Mouse (Mus musculus): ENCODE data around the gene Supt5. TPM values are rescaled to one million over a fixed set of nuclear protein-coding genes. Genes with fewer than 3 reads are reported as not detected.

Supt5 gene
- total and polyA plus RNA-seq, 3 experiments: 35.5 to 111 (median 67.3) TPM

- H3K9ac ChIP-seq (ENCODE audit: insufficient read depth, low read depth): peak overlapping the region; percentile 80
- H3K4me1 ChIP-seq (ENCODE audit: control insufficient read depth in 1 of 2, insufficient read depth in 2 of 2): peaks cover 37 to 82% of the 10 kb centered on the region in 2 experiments
- H3K4me3 ChIP-seq (replicated peaks in 1 of 3; ENCODE audit: low read depth in 2 of 3, low read length in 2 of 3, poor library complexity in 1 of 3): peak overlapping the region; percentile 32 to 42 (median 34)
Observed at GRCm38 (mm10) chr7:28381017-28381790, 42.7 kb upstream of the Supt5 start.

GRCm38 (mm10) chr7:28380237-28381016 is 41.9 kb upstream of the Supt5 start, which contains the start of gene Zfp36:
Zfp36 (minus strand) TSS chr7:28380253.
- Histone ChIP-seq H3K4me2 (ENCODE audit: insufficient read depth, low read depth, poor library complexity, severe bottlenecking) (peak within 1 kb of the TSS; percentile 85), H3K36me3 (replicated peaks in 1 of 2; ENCODE audit: control insufficient read depth in 1 of 2, insufficient read depth in 1 of 2, low read length in 1 of 2) (peaks cover 9 to 20% of the 10 kb centered on the region in 2 experiments), H3K79me2 (replicated peaks; ENCODE audit: control insufficient read depth, extremely low read depth, insufficient read depth, poor library complexity, severe bottlenecking) (peaks cover 27% of the 10 kb centered on the region), H3K4me3 (replicated peaks in 1 of 3; ENCODE audit: low read depth in 2 of 3, low read length in 2 of 3, poor library complexity in 1 of 3) (peak within 1 kb of the TSS; percentile 75 to 87 (median 84)), H3K9ac (ENCODE audit: insufficient read depth, low read depth) (peak within 1 kb of the TSS; percentile 46), H3K27ac (ENCODE audit: insufficient read depth, low read depth) (peak within 1 kb of the TSS; percentile 97), H3K27me3 (replicated peaks) (no peaks in the 10 kb centered on the region), H3K4me1 (ENCODE audit: control insufficient read depth in 1 of 2, insufficient read depth in 2 of 2) (peaks cover 30 to 80% of the 10 kb centered on the region in 2 experiments), H3K9me3 (replicated peaks; ENCODE audit: low read length) (no peaks in the 10 kb centered on the region)
- DNase-seq (ENCODE audit: extremely low read depth): no peak
- dilution Hi-C loops (cut with MboI; ENCODE audit: extremely low pct_ligation_motif_present, extremely low pct_unique_long_range_greater_than_20kb, low sequenced_read_pairs) (no loop called here), in situ Hi-C loops (cut with MboI; ENCODE audit: low pct_ligation_motif_present, low pct_unique_long_range_greater_than_20kb, low sequenced_read_pairs) (no loop called here)
- TF ChIP-seq ZNF384 (IDR thresholded peaks at IDR 0.05; ENCODE audit: low read depth, low read length): peak; percentile 92
- TF ChIP-seq GABPA (IDR thresholded peaks at IDR 0.05; ENCODE audit: insufficient replicate concordance, low read depth, low read length): no peak
- TF ChIP-seq TCF12 (IDR thresholded peaks at IDR 0.05; ENCODE audit: low read depth, low read length): no peak
- 0 out of 2 replicates have a peak, but pooled peaks have one; percentile 26 for TF ChIP-seq NELFE (IDR thresholded peaks at IDR 0.05; ENCODE audit: low read depth, low read length)
- peak; percentile 16; the same call in 1 of the 2 replicates for TF ChIP-seq IRF4 (IDR thresholded peaks at IDR 0.05; ENCODE audit: low read depth, low read length)
- TF ChIP-seq ZC3H11A (IDR thresholded peaks at IDR 0.05; ENCODE audit: low read depth, low read length): no peak
- 0 out of 2 replicates have a peak, but pooled peaks have one; percentile 31 for TF ChIP-seq EP300 (IDR thresholded peaks at IDR 0.05; ENCODE audit: low read length)
- TF ChIP-seq CHD2 (IDR thresholded peaks at IDR 0.05; ENCODE audit: low read length): no peak
- no peak for TF ChIP-seq MAFK (IDR thresholded peaks at IDR 0.05; ENCODE audit: insufficient replicate concordance, low read length)
- TF ChIP-seq SIN3A (IDR thresholded peaks at IDR 0.05; ENCODE audit: low read length): 0 out of 2 replicates have a peak, but pooled peaks have one; percentile 50
- TF ChIP-seq JUN (IDR thresholded peaks at IDR 0.05; ENCODE audit: insufficient read depth, low read depth, low read length): no peak
- TF ChIP-seq UBTF (IDR thresholded peaks at IDR 0.05; ENCODE audit: low read depth, low read length): no peak
- TF ChIP-seq POLR2AphosphoS2 (IDR thresholded peaks at IDR 0.05; ENCODE audit: low read depth, low read length): no peak
- no peak for TF ChIP-seq MYC (IDR thresholded peaks at IDR 0.05; ENCODE audit: low read depth, low read length)
- TF ChIP-seq SMC3 (IDR thresholded peaks at IDR 0.05; ENCODE audit: low read depth, low read length): no peak
- peak; percentile 20; the same call in 1 of the 2 replicates for TF ChIP-seq MXI1 (IDR thresholded peaks at IDR 0.05; ENCODE audit: low read depth, low read length)

More at GRCm38 (mm10) chr7:28381017-28381790, 42.7 kb upstream of the Supt5 start:
- Histone ChIP-seq H3K9me3 (replicated peaks; ENCODE audit: low read length) (no peaks in the 10 kb centered on the region), H3K27me3 (replicated peaks) (no peaks in the 10 kb centered on the region), H3K4me2 (ENCODE audit: insufficient read depth, low read depth, poor library complexity, severe bottlenecking) (peak overlapping the region; percentile 85), H3K27ac (ENCODE audit: insufficient read depth, low read depth) (peak overlapping the region; percentile 97), H3K36me3 (replicated peaks in 1 of 2; ENCODE audit: control insufficient read depth in 1 of 2, insufficient read depth in 1 of 2, low read length in 1 of 2) (peaks cover 10 to 26% of the 10 kb centered on the region in 2 experiments), H3K79me2 (replicated peaks; ENCODE audit: control insufficient read depth, extremely low read depth, insufficient read depth, poor library complexity, severe bottlenecking) (peaks cover 26% of the 10 kb centered on the region)
- in situ Hi-C loops (cut with MboI; ENCODE audit: low pct_ligation_motif_present, low pct_unique_long_range_greater_than_20kb, low sequenced_read_pairs): no loop called here
- peak; percentile 85 for DNase-seq (ENCODE audit: extremely low read depth)
- dilution Hi-C loops (cut with MboI; ENCODE audit: extremely low pct_ligation_motif_present, extremely low pct_unique_long_range_greater_than_20kb, low sequenced_read_pairs): no loop called here
- TF ChIP-seq ZC3H11A (IDR thresholded peaks at IDR 0.05; ENCODE audit: low read depth, low read length) (no peak), BHLHE40 (IDR thresholded peaks at IDR 0.05; ENCODE audit: low read depth, low read length) (peak; percentile 100), GABPA (IDR thresholded peaks at IDR 0.05; ENCODE audit: insufficient replicate concordance, low read depth, low read length) (no peak; the same call in 1 of the 2 replicates), EP300 (IDR thresholded peaks at IDR 0.05; ENCODE audit: low read length) (0 out of 2 replicates have a peak, but pooled peaks have one; percentile 6), TBP (conservative IDR thresholded peaks at IDR 0.05; ENCODE audit: low read depth, low read length) (0 out of 2 replicates have a peak, but pooled peaks have one; percentile 19), KAT2A (IDR thresholded peaks at IDR 0.05; ENCODE audit: insufficient replicate concordance, low read length) (no peak), JUN (IDR thresholded peaks at IDR 0.05; ENCODE audit: insufficient read depth, low read depth, low read length) (no peak), IRF4 (IDR thresholded peaks at IDR 0.05; ENCODE audit: low read depth, low read length) (peak; percentile 77), MAX (IDR thresholded peaks at IDR 0.05; ENCODE audit: low read length) (peak; percentile 20; the same call in 1 of the 2 replicates), HCFC1 (IDR thresholded peaks at IDR 0.05; ENCODE audit: low read depth, low read length) (peak; percentile 41; the same call in 1 of the 2 replicates), MAFK (IDR thresholded peaks at IDR 0.05; ENCODE audit: insufficient replicate concordance, low read length) (peak; percentile 50; the same call in 1 of the 2 replicates), RAD21 (IDR thresholded peaks at IDR 0.05; ENCODE audit: low read depth, low read length) (no peak), CHD2 (IDR thresholded peaks at IDR 0.05; ENCODE audit: low read length) (peak; percentile 82), MAZ (IDR thresholded peaks at IDR 0.05; ENCODE audit: low read depth, low read length) (peak; percentile 94), USF1 (IDR thresholded peaks at IDR 0.05; ENCODE audit: low read depth, low read length) (no peak), NRF1 (IDR thresholded peaks at IDR 0.05; ENCODE audit: low read depth, low read length) (0 out of 2 replicates have a peak, but pooled peaks have one; percentile 27), ZNF384 (IDR thresholded peaks at IDR 0.05; ENCODE audit: low read depth, low read length) (no peak), MYC (IDR thresholded peaks at IDR 0.05; ENCODE audit: low read depth, low read length) (0 out of 2 replicates have a peak, but pooled peaks have one; percentile 25), ETS1 (conservative IDR thresholded peaks at IDR 0.05; ENCODE audit: low read depth, low read length) (peak; percentile 99), POLR2A (IDR thresholded peaks at IDR 0.05; ENCODE audit: low read depth, low read length) (peak; percentile 10; the same call in 1 of the 2 replicates), ZMIZ1 (IDR thresholded peaks at IDR 0.05; ENCODE audit: low read depth, low read length) (no peak), MEF2A (IDR thresholded peaks at IDR 0.05; ENCODE audit: borderline replicate concordance, low read depth, low read length) (peak; percentile 92), ELF1 (IDR thresholded peaks at IDR 0.05; ENCODE audit: low read depth, low read length) (peak; percentile 65; the same call in 1 of the 2 replicates), UBTF (IDR thresholded peaks at IDR 0.05; ENCODE audit: low read depth, low read length) (no peak), MXI1 (IDR thresholded peaks at IDR 0.05; ENCODE audit: low read depth, low read length) (peak; percentile 16; the same call in 1 of the 2 replicates), SMC3 (IDR thresholded peaks at IDR 0.05; ENCODE audit: low read depth, low read length) (no peak), RCOR1 (conservative IDR thresholded peaks at IDR 0.05; ENCODE audit: low read depth, low read length) (peak; percentile 90), TCF12 (IDR thresholded peaks at IDR 0.05; ENCODE audit: low read depth, low read length) (peak; percentile 85; the same call in 1 of the 2 replicates), SIN3A (IDR thresholded peaks at IDR 0.05; ENCODE audit: low read length) (peak; percentile 12; the same call in 1 of the 2 replicates)
